In genomic region chr5:117388877-117389276, GRCm38 (mm10) we compare ENCODE assay signal across 7 mouse cellular contexts. TPM values are rescaled to one million over a fixed set of nuclear protein-coding genes. Genes with fewer than 3 reads are reported as not detected.
DNase-seq lines count a peak whose midpoint lies in the region; ATAC-seq lines count a peak whose summit lies in the region.

TSS of gene Rfc5 (minus strand) at chr5:117389047.

- H3K36me3 ChIP-seq in embryonic facial prominence, embryonic 11.5 days (replicated peaks; ENCODE audit: control insufficient read depth, insufficient read depth, low read depth, low read length): no peaks in the 10 kb centered on the region; the same call in 1 of the 2 replicates
- H3K36me3 ChIP-seq in limb, embryonic 11.5 days (ENCODE audit: control insufficient read depth, insufficient read depth, low read length): peaks cover 2% of the 10 kb centered on the region
- H3K36me3 ChIP-seq in midbrain, embryonic 14.5 days (ENCODE audit: control insufficient read depth, insufficient read depth, low read length): peaks cover 19% of the 10 kb centered on the region

- H3K4me3 ChIP-seq in embryonic facial prominence, embryonic 11.5 days (ENCODE audit: low read depth, low read length): peak within 1 kb of the TSS; percentile 84
- H3K4me3 ChIP-seq in limb, embryonic 11.5 days (ENCODE audit: low read depth, low read length): peak within 1 kb of the TSS; percentile 80
- peak within 1 kb of the TSS; percentile 66 for H3K4me3 ChIP-seq in midbrain, embryonic 14.5 days (replicated peaks; ENCODE audit: low read depth, low read length)

- 0 out of 2 replicates have a peak within 1 kb of the TSS, but pooled peaks have one; percentile 52 for H3K27ac ChIP-seq in embryonic facial prominence, embryonic 11.5 days (replicated peaks; ENCODE audit: low read depth, low read length)
- peak within 1 kb of the TSS; percentile 68; the same call in 1 of the 2 replicates for H3K27ac ChIP-seq in limb, embryonic 11.5 days (replicated peaks; ENCODE audit: low read depth, low read length)
- peak within 1 kb of the TSS; percentile 71 for H3K27ac ChIP-seq in midbrain, embryonic 14.5 days (replicated peaks; ENCODE audit: low read depth, low read length)

- no peaks in the 10 kb centered on the region for H3K4me1 ChIP-seq in embryonic facial prominence, embryonic 11.5 days (ENCODE audit: control insufficient read depth, insufficient read depth, low read length)
- H3K4me1 ChIP-seq in limb, embryonic 11.5 days (ENCODE audit: control insufficient read depth, insufficient read depth, low read length): peaks cover 6% of the 10 kb centered on the region; the same call in 1 of the 2 replicates
- H3K4me1 ChIP-seq in midbrain, embryonic 14.5 days (ENCODE audit: control insufficient read depth, insufficient read depth, low read length): no peaks in the 10 kb centered on the region

- peak; percentile 99 for DNase-seq in adrenal gland, postnatal 14 days
- peak; percentile 98 for DNase-seq in embryonic facial prominence, embryonic 11.5 days (ENCODE audit: low spot score)
- DNase-seq in heart, adult 11 months: peak; percentile 100
- DNase-seq in kidney, adult 18-20 months: peak; percentile 95
- peak; percentile 97 for DNase-seq in limb, embryonic 11.5 days (ENCODE audit: low spot score)
- peak; percentile 98 for DNase-seq in midbrain, embryonic 14.5 days
- peak; percentile 89 to 94 for DNase-seq in spleen, adult 18-20 months

- no peaks in the 10 kb centered on the region for H3K9me3 ChIP-seq in embryonic facial prominence, embryonic 11.5 days (replicated peaks; ENCODE audit: control insufficient read depth, low read length)
- no peaks in the 10 kb centered on the region for H3K9me3 ChIP-seq in limb, embryonic 11.5 days (ENCODE audit: control insufficient read depth, low read length)
- no peaks in the 10 kb centered on the region for H3K9me3 ChIP-seq in midbrain, embryonic 14.5 days (ENCODE audit: control insufficient read depth, low read length)

- peak within 1 kb of the TSS; percentile 94 for H3K9ac ChIP-seq in embryonic facial prominence, embryonic 11.5 days (replicated peaks; ENCODE audit: low read length)
- peak within 1 kb of the TSS; percentile 93 for H3K9ac ChIP-seq in limb, embryonic 11.5 days (ENCODE audit: low read length)
- peak within 1 kb of the TSS; percentile 80 for H3K9ac ChIP-seq in midbrain, embryonic 14.5 days (replicated peaks; ENCODE audit: low read length)

- under 1% methylated on average over 44 of the region's 44 CpGs for WGBS in embryonic facial prominence, embryonic 11.5 days
- WGBS in limb, embryonic 11.5 days: under 1% methylated on average over 44 of the region's 44 CpGs
- 1% methylated on average over 44 of the region's 44 CpGs for WGBS in midbrain, embryonic 14.5 days

- H3K27me3 ChIP-seq in embryonic facial prominence, embryonic 11.5 days (ENCODE audit: control insufficient read depth, insufficient read depth, low read length): no peaks in the 10 kb centered on the region
- no peaks in the 10 kb centered on the region for H3K27me3 ChIP-seq in limb, embryonic 11.5 days (ENCODE audit: control insufficient read depth, insufficient read depth, low read length)
- H3K27me3 ChIP-seq in midbrain, embryonic 14.5 days (ENCODE audit: control insufficient read depth, insufficient read depth, low read length): no peaks in the 10 kb centered on the region

- H3K4me2 ChIP-seq in embryonic facial prominence, embryonic 11.5 days (ENCODE audit: low read depth, low read length): peak within 1 kb of the TSS; percentile 66
- H3K4me2 ChIP-seq in limb, embryonic 11.5 days (ENCODE audit: low read depth, severe bottlenecking): peak within 1 kb of the TSS; percentile 58
- peak within 1 kb of the TSS; percentile 72 for H3K4me2 ChIP-seq in midbrain, embryonic 14.5 days (ENCODE audit: low read length)

- ATAC-seq in embryonic facial prominence, embryonic 11.5 days (replicated peaks; ENCODE audit: insufficient number of reproducible peaks, low FRiP score, low TSS enrichment, low read depth): peak; percentile 92
- ATAC-seq in limb, embryonic 11.5 days (ENCODE audit: insufficient number of reproducible peaks, low FRiP score, low TSS enrichment, low read depth): peak; percentile 93
- peak; percentile 95 for ATAC-seq in midbrain, embryonic 14.5 days (ENCODE audit: low FRiP score, low TSS enrichment)

RNA-seq across cellular contexts. Expression of gene Rfc5, which starts in this region (rescaled TPM):
- total RNA-seq in adrenal gland, postnatal 14 days (2021): 15.4 and 16.8 TPM in 2 replicates
- polyA plus RNA-seq in embryonic facial prominence, embryonic 11.5 days (2014; fragmentation: Nextera tagmentation; extraction: Ambion mirVana): 105 and 115 TPM in 2 replicates
- 121 and 123 TPM in 2 replicates for polyA plus RNA-seq in limb, embryonic 11.5 days (2014; fragmentation: Nextera tagmentation; extraction: Ambion mirVana)
- 23.0 and 30.7 TPM in 2 replicates for polyA plus RNA-seq in midbrain, embryonic 14.5 days (2014; fragmentation: Nextera tagmentation; extraction: Ambion mirVana)

Comparison
In these comparisons a context has a peak if more than half of its experiments do, and no peak if none do; other contexts are left out.
1. Peak in every context shown above with its lines: DNase-seq, ATAC-seq, H3K4me3 ChIP-seq and H3K27ac ChIP-seq.